ENCODE assay signal across 8 mouse cellular contexts in the genomic region with DNA sequence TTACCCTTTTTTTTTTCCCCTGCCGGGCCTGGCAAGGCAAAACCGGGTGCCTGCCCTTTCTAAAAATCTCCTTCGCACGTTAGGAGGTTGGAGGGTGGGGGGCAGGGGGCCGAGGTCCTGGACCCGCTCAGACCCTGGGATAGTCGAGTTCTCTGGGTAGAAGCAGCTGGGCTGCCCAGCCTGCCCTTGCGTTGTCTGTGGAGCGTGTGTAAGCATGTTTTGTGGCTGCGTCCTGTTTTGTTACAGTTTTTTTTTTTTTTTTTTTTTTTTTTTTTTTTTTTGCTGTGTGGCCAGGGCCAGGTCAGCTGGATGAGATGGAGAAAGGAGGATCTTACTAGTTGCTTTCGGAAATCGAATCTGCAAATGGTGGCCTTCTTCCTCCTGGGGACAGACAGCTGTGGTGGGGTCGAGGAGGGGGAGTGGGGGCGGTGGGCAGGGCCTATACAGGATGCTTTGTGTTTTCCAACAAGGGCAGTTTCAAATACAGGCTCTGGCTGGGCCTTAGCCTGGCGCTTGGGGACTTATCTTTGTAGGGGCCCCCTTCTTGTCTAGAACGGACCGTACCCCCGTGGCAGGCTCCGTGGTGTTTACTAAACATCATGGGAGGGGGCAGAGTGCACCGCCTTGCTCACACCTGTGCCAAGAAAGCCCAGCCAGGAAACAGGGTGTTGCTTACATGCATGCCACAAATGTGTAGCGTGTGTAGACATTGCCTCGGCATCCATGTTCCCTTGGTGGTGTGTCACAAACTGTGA. TPM values are rescaled to one million over a fixed set of nuclear protein-coding genes. Genes with fewer than 3 reads are reported as not detected.
DNase-seq lines count a peak whose midpoint lies in the region; ATAC-seq and TF ChIP-seq lines count a peak whose summit lies in the region.

No protein-coding gene starts in this region.

- H3K27me3 ChIP-seq in G1E (ENCODE audit: insufficient read depth, low read length) = peaks cover 18% of the 10 kb centered on the region
- no peaks in the 10 kb centered on the region for H3K27me3 ChIP-seq in hindbrain, embryonic 13.5 days

- H3K36me3 ChIP-seq in G1E (replicated peaks) = peaks cover 34% of the 10 kb centered on the region
- no peaks in the 10 kb centered on the region for H3K36me3 ChIP-seq in hindbrain, embryonic 13.5 days

- peak overlapping the region; percentile 98 for H3K4me2 ChIP-seq in hindbrain, embryonic 13.5 days

- peak overlapping the region; percentile 96 for H3K27ac ChIP-seq in hindbrain, embryonic 13.5 days

- TF ChIP-seq CTCF in G1E (IDR thresholded peaks at IDR 0.05; ENCODE audit: low read depth, low read length) = no peak

- H3K4me1 ChIP-seq in G1E (ENCODE audit: insufficient read depth, low read depth, low read length) = peaks cover 63% of the 10 kb centered on the region
- H3K4me1 ChIP-seq in hindbrain, embryonic 13.5 days (replicated peaks) = peaks cover 53% of the 10 kb centered on the region

- peak overlapping the region; percentile 100 for H3K9ac ChIP-seq in hindbrain, embryonic 13.5 days

- WGBS in hindbrain, embryonic 13.5 days = 2% methylated on average over 22 of the region's 22 CpGs

- no peak for ATAC-seq in G1E (ENCODE audit: extremely low read depth, insufficient number of reproducible peaks, low FRiP score, poor library complexity, severe bottlenecking)
- ATAC-seq in hindbrain, embryonic 13.5 days (ENCODE audit: low FRiP score) = peak; percentile 19; the same call in 1 of the 2 replicates

- peaks cover 8% of the 10 kb centered on the region; the same call in 1 of the 2 replicates for H3K9me3 ChIP-seq in G1E (replicated peaks)
- no peaks in the 10 kb centered on the region for H3K9me3 ChIP-seq in hindbrain, embryonic 13.5 days

- DNase-seq in adrenal gland, adult 2 months = peak; percentile 67
- DNase-seq in adrenal gland, adult 8-10 months = no peak
- DNase-seq in G1E (ENCODE audit: low spot score) = peak; percentile 62
- peak; percentile 29 for DNase-seq in fibroblast of lung, adult 2 months (ENCODE audit: low read depth)
- peak; percentile 48 for DNase-seq in liver
- DNase-seq in natural killer cell, adult 2 months (ENCODE audit: low spot score in 2 of 2) = peak; percentile 28 to 32
- DNase-seq in urinary bladder, postnatal 36 days (ENCODE audit: low spot score in 2 of 2) = peak; percentile 38 to 39

- peak overlapping the region; percentile 94 for H3K4me3 ChIP-seq in G1E (ENCODE audit: low read depth, low read length)
- peak overlapping the region; percentile 98 for H3K4me3 ChIP-seq in hindbrain, embryonic 13.5 days

RNA-seq across cellular contexts. Expression of a gene that starts 1.1 kb away (rescaled TPM):
- total RNA-seq in adrenal gland, adult 2 months (2021) = 100 to 1,000 TPM in 1 of 2 experiments, 10 to 100 TPM in 1; 99.3 to 171 TPM
- polyA plus RNA-seq in adrenal gland, adult 2 months (2012; rRNA removed) = 104 and 133 TPM in 2 replicates
- 100 to 1,000 TPM; 134 to 141 (median 137) TPM for total RNA-seq in adrenal gland, adult 8-10 months (2022)
- total RNA-seq in G1E (2014; fragmentation: Nextera tagmentation) = 78.4 and 88.8 TPM in 2 replicates
- 5.7 and 5.8 TPM in 2 replicates for total RNA-seq in G1E (2017)
- 63.4 and 65.3 TPM in 2 replicates for polyA plus RNA-seq in G1E (2012)
- polyA plus RNA-seq in hindbrain, embryonic 13.5 days (2015; fragmentation: Nextera tagmentation; extraction: Ambion mirVana) = 87.3 and 90.2 TPM in 2 replicates
